Mouse (Mus musculus): ENCODE data around the gene Vwa7.
"Not testable (repeated sequence)": the region's sequence is repeated elsewhere in the genome, so short reads cannot be mapped to it uniquely, and the experiment has no call there.

Vwa7 gene

DNA sequence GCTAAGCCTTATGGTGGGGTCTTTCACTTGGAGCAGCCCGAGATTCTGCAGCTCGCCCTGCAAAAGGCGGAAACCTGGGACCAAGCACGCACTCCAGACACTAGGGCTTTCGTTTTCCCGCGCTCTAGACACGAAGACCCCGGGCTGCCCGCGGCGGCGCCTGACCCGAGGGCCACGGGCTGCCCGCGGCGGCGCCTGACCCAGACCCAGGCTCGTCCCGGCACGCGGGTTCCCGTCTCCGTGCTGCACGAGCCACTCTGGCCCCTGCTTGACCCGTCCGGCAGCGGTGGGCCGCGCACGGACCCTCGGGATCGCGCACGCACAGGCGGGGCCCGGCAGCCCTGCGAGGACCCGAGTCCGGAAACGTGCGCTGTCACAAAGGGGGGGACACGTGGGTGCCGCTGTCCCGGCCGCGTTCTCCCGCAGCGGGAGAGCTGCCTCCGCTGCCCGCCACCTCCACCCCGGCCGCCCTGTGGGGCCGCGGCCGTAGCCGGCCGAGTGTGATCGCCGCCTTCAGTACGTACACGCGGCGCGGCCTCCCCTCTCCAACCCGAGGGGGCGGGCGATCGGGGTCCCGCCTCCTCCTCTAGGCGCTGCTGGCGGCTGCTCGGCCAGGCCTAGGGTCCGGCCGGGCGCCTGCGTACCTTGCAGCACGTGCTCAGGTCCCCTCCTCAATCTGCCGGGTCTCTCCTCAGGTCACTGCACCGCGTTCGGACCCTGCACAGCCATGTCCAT is 15.5 kb upstream of the Vwa7 start, which contains the start of gene Vars:
TSS of gene Vars (plus strand) at position 271 of the 735 bp plus-strand sequence.
- peak; percentile 72 to 80 for DNase-seq (ENCODE audit: low spot score in 2 of 2)

DNA sequence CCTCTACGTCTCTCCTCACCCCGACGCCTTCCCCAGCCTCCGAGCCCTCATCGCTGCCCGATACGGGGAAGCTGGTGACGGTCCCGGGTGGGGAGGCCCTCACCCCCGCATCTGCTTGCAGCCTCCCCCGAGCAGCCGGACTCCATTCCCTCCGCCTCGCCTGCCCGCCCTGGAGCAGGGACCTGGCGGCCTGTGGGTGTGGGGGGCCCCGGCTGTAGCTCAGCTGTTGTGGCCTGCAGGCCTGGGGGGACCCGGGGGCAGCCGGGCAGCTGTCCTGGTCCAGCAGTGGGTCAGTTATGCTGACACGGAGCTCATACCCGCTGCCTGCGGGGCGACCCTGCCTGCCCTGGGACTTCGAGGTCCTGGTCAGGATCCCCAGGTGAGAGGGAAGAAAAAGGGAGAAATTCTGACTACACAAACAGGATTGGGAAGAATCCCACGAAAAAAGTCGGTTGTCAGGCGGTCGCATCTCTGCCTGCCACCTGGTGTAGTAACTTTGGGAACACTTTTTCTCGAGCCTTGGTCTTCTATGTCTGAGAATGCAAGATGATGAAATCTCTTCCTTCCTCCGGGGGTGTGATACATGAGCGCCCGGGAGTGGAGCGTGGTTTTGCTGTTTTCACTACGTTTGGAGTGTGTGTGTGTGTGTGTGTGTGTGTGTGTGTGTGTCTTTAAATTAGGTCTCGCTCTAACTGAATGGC is 14.8 kb upstream of the Vwa7 start:
- peak; percentile 48 to 51 for DNase-seq (ENCODE audit: low spot score in 2 of 2)

DNA sequence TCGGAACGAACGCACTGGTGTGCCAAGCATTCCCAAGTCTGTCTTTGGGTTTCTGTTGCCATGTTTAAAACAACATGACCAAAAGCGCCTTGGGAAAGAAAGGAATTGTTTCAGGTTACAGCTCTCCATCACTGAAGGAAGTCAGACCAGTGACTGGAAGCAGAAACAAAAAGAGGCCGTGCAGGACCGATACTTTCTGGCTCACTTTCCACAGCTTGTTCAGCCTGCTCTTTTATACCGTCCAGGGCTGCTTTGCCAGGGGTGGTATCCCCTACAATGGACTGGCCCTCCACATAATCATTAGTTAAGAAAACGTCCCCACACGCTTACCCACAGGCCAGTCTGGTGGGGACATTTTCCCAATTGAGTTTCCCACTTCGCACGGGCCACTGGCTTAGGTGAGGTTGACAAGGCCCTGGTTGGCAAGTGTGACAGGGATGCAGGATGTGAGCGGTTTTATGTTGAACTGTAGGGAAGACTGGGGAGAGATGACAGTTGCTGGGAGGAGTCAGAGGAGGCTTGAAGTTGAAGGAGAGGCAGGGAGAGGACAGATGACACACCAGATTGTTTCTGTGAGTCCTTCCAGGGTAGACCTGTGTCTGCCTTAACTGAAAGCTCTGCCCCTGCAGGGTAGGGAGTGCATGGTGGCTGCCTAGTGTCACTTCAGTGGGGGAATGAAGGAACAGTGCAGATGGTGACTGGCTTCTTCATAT is 14.1 kb upstream of the Vwa7 start:
- no peak for DNase-seq (ENCODE audit: low spot score in 2 of 2)

DNA sequence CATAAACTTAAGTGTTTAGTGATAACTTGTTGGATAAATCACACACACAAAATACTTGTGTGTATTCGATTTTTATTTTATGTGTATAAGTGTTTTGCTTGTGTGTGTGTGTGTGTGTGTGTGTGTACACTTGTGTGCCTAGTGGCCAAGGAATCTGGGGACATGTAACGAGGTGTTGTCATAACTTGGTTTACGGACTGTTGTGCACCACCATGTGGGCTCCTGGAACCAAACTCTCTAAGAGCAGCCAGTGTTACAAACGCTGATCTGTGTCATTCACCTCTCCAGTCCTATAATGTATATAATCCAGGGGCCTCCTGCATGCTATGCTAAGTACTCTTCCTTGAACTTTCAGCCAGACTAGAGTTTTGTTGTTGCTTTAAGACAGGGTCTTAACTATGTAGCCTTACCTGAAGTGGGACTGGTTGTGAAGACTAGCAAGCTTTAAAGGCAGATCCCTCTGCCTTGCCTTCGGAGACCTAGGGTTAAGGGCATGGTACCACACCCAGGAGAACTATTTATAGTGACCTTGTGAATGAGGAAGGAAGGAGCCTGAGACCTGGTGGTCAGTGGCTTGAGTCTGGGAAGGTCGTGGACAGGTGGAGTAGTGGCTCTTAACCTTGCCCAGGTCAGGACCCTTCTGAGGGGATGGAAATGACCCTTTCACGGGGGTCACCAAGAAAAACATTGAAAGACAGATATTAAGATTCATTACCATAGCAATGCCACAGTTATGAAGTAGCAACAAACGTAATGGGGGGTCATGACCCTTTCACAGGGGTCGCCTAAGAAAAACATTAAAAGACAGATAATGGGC is 13.1 kb upstream of the Vwa7 start:
- DNase-seq (ENCODE audit: low spot score in 2 of 2): no peak

DNA sequence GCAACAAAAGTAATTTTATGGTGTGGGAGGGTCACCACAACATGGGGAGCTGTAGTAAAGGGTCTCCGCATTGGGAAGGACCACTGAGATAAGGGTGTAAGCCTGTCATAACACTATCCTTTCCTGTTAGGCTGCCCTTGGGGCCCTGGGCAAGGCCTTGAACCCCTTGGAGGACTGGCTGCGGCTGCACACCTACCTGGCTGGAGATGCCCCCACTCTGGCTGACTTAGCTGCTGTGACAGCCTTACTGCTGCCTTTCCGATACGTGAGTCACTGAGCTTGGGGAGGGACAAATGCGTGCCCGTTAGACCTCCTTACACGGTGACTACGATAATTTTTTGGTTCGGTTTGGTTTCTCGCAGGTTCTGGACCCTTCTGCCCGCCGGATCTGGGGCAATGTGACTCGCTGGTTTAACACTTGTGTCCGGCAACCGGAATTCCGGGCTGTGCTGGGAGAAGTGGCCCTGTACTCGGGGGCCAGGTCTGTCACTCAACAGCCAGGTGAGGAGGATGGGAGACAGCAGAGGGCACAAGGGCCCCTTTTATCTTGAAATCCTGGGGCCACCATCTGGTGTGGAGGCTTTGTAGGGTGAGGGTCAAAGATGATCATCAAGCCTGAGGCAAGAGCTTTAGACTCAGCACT is 12.2 kb upstream of the Vwa7 start:
- DNase-seq (ENCODE audit: low spot score in 2 of 2): no peak

DNA sequence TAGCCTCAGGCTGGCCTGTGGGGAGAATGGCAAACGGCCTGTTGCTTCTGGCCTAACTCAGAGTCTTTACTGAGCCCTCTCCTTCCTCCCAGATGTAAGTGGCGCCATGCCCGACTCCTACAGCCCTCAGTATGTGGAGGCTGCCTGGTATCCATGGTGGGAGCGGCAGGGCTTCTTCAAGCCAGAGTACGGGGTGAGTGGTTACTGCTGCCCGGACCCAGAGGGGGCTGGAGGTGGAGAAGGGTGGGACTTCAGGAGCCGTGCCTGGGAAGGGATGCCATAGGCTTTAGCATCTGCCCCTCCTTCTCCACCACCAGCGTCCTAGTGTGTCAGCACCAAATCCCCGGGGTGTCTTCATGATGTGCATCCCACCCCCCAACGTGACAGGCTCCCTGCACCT is 11.2 kb upstream of the Vwa7 start:
- DNase-seq (ENCODE audit: low spot score in 2 of 2): no peak

DNA sequence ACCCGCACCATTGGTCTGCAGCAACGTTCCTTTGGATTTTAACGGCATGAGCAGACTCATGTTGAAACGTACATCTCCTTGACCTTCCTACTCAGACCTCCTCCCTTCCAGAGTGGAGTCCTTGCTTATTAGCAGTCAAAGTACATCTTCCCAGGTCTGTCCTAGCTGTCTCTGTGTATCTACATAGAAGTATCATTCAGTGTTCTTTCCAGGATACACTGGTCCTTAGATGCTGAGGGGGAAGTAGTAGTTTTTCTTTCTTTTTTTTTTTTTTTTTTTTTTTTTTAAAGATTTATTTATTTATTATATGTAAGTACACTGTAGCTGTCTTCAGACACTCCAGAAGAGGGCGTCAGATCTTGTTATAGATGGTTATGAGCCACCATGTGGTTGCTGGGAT is 10.5 kb upstream of the Vwa7 start:
- DNase-seq (ENCODE audit: low spot score in 2 of 2): not testable (repeated sequence)

DNA sequence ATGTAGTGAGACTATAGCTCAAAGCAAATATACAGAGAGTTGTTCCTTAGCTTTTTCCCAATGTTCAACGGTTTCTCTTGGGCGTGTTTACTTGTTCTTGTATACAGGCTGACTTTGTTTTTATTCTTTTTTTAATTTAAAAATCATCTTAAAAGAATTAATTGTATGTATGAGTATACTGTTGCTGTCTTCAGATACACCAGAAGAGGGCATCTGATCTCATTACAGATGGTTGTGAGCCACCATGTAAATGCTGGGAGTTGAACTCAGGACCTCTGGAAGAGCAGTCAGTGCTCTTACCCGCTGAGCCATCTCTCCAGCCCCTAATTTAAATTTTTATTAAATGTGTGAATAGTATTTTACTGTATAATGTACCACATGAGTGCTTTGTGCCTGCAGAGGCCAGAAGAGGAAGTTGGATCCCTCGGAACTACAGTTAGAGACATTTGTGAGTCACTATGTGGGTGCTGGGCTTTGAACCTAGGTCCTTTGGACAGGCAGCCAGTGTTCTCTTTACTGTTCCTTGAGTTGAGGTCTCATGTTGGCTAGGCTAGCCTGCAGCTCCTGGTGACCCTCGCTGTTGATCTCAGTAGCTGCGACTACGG is 8.9 kb upstream of the Vwa7 start:
- DNase-seq (ENCODE audit: low spot score in 2 of 2): no peak

DNA sequence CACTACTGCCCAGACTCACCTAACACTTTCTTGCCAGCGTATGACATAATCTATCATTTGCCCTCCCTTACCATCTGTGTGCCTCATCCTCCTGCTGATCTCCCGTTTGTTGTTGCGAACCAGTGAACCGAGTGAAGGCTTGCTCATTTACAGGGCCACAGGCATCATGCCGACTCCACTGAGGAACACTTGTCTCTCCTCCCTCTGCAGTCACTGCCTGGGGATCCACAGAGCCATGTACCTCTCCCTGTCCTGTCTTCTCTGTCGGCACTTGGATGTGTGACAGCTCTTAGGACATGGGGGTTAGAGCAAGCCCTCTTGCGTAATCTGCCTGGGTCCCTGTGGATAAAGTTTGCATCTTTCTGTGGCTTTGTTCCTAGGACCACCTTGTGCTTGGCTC is 6.8 kb upstream of the Vwa7 start:
- no peak for DNase-seq (ENCODE audit: low spot score in 2 of 2)

DNA sequence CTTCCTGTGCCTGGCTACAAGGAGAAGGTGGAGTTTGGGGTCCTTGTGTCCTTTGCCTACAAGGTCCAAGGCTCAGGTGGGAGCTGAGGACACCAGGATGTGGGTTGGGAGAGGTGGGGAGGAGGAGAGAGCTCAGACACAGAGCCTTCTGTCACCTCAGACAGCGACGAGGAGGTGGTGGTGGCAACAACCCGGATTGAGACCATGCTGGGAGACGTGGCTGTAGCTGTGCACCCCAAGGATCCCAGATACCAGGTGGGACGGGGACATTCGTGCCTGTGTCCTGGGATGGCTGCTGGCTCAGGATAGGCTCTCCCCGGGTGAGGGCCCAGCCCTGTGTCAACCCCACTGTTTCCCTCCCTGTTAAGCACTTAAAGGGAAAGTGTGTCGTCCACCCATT is 4.9 kb upstream of the Vwa7 start:
- no peak for DNase-seq (ENCODE audit: low spot score in 2 of 2)

DNA sequence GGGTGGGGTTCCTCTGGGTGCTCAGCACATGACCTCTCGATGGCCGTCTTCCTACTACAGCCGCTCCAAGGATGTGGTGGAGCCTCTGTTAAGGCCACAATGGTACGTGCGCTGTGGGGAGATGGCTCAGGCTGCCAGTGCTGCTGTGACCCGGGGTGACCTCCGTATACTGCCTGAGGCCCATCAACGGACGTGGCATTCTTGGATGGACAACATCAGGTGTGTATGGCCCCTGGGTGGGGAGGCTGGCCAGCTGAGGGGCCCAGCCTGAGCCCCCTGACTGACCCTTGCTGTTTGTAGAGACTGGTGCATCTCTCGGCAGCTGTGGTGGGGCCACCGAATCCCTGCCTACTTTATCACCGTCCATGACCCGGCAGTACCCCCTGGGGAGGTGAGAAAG is 3.9 kb upstream of the Vwa7 start:
- no peak for DNase-seq (ENCODE audit: low spot score in 2 of 2)

DNA sequence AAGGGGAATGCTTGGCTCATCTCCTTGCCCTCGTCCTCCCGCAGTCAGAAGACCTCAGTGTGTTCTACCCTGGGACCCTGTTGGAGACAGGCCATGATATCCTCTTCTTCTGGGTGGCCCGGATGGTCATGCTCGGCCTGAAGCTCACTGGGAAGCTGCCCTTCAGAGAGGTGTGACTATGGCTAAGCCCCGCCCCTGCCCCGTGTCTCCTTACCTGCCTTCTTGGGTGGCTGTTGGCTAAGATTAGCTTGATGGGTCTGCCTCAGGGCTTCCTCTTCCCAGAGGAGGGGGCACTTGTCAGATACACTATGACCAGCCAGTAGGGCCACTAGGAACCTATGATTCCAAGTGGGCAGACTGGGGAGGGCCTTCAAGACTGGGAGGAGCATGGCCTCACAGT is 3.2 kb upstream of the Vwa7 start:
- no peak for DNase-seq (ENCODE audit: low spot score in 2 of 2)

DNA sequence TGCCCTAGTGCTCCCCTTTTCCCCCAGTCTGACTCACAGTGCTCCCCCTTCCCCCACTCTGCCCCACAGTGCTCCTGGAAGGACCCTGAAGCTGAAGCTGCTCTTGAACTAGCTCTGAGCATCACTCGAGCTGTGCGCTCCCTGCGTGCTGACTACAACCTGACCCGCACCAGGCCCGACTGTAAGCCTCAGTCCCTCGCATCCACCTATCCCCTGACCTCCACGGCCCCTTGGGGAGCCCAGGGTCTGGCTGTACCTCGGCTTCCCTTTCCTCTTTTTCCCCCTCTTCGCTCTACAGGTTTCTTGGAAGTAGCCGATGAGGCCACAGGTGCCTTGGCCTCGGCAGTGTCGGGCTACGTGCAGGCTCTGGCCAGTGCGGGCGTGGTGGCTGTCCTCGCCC is 1.1 kb upstream of the Vwa7 start:
- no peak for DNase-seq (ENCODE audit: low spot score in 2 of 2)

DNA sequence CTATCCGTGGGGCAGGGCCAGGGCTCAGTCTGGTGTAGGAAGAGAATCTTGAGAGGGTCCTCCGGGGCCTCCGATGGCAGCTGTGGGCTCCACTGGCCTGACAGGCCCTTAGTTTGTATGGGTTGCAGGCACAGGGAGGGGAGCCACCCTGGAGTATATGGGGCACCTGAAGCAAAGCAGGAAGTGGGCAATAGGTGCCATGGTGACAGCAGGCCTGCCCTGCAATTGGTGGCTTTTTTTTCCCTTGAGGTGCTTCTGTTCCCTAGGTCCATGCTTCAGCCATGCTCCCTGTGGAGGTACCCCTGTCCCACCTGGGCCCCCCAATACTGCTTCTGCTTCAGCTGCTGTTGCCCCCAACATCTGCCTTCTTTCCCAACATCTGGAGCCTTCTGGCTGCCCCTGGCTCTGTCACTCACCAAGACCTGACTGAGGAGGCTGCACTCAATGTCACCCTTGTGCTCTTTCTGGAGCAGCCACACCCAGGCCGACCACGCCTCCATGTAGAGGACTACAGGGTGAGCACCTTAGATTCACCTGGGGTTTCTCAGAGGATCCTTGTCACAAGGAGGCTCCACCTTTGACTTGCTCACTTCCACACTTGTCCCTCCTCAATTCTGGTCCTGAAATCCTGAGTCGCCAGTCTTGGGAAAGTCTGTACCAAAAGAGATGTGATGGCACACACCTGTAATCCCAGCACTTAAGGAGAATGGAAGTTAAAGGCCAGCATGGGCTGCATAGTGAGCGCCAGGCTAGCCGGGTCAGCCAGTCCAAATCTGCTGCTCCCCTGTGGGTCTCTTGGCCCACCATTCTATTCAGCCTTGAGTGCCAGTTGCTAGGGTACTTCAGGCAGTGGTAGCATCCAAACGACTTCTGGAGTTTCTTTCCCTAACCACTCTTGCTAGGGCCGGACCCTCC is 669 bp downstream of the Vwa7 start:
- DNase-seq (ENCODE audit: low spot score in 2 of 2): no peak

DNA sequence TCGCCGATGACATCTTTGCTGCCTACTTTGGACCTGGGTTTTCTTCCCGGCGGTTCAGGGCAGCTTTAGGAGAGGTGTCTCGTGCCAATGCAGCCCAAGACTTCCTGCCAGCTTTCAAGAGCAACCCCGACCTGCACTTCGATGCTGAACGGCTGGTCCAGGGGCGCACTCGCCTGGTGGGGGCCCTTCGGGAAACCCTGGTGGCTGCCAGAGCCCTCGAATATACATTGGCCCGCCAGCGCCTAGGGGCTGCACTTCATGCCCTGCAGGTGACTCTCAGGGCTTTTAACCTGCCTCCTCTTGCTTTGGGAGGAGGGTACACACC is 1.3 kb downstream of the Vwa7 start:
- no peak for DNase-seq (ENCODE audit: low spot score in 2 of 2)

DNA sequence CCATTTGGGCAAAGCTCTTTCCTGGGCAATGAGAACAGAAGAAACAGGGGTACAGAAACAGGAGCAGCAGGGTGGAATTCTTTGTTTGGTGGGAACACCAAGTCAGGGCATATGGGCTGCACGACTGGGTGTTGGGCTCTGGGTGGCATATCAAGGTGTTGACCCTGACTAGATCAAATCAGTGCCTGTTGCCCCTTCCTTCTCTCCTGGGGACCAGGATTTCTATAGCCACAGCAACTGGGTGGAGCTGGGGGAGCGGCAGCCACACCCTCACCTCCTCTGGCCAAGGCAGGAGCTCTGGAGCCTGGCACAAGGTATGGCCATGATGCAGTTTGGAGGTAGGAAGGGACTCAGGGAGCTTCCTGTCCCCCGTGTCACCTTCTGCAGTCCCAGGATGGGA is 1.8 kb downstream of the Vwa7 start:
- no peak for DNase-seq (ENCODE audit: low spot score in 2 of 2)

DNA sequence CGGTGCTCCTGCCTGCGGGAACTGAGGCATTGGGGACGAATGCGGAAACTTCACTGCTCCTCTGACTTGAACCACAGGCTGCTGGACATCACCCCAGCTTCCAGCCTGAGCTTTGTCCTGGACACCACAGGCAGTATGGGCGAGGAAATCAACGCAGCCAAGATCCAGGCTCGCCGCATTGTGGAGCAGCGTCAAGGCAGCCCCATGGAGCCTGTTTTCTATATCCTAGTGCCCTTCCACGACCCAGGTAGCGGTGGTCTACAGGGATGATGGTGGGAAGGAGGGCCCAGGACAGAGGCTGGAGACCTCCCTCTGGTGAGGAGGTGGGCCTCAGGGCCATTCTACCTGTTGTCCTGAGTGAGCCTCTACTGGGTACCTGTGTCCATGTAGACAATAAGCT is 3.5 kb downstream of the Vwa7 start:
- no peak for DNase-seq (ENCODE audit: low spot score in 2 of 2)

DNA sequence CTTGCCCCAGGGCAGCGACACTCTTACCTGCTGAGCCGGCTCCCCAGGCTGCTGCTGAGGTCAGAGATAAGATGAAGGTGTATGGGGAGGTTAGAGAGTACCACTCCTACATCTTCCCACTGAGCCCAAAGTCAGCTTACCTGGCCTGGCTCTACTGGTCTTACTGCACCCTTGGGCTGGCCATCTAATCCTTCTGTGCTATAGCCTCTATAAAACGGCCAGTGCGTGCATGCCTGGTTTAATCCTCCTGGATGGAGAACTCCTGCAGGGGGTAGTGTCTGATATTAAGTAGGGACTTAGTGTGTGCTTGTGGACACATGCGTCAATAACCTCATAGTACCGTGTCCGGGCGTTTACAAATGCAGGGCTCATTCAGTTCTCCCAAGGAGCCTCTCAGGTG is 4.2 kb downstream of the Vwa7 start:
- DNase-seq (ENCODE audit: low spot score in 2 of 2): no peak

DNA sequence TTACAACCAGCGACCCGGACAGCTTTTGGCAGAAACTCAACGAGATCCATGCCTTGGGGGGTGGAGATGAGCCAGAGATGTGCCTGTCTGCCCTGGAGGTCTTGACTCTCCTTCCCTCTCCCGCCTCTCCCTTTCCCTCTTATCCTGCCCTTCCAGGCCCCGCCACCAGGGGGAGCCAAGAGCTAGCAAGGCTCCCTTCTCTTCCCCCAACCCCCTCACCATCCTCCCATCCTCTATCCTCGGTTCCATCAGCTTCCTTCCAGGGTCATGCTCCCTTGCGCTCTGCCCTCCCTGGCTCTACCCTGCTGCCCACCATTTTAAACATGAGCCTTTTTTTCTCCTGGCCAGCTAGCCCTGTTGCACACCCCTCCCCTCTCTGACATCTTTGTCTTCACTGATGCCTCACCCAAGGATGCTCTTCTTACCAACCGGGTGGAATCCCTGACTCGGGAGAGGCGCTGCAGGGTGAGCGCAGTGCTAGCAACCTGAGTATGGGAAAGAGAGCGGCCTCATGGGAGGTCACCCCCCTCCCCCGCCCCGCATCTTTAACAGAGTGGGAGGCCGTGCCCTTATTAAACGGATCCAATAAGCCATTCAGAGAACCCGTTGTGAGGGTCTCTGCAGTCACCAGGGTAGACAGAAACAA is 4.9 kb downstream of the Vwa7 start:
- DNase-seq (ENCODE audit: low spot score in 2 of 2): peak; percentile 88 to 91
